Mouse (Mus musculus) midbrain, postnatal 0 days (tissue): Measurements from ENCODE around the gene Adra2b. TPM values are rescaled to one million over a fixed set of nuclear protein-coding genes. Genes with fewer than 3 reads are reported as not detected.
A peak's percentile ranks its signal among the peaks of the same experiment; 100 is the strongest.

Experiments used
- ATAC-seq: fragments of 200-750 bp; cut with Nextera tagmentation; 2 replicates; pipeline ENCODE4 v1.8.0; 2017; ENCODE audit warnings: moderate number of reproducible peaks, mild to moderate bottlenecking, moderate TSS enrichment, moderate library complexity; ENCODE audit not compliant: low FRiP score
- DNase-seq: peaks from one replicate; pipeline ENCODE4 v3.0.0-alpha.2; 2015; ENCODE audit warnings: low spot score
- H3K27ac ChIP-seq: fragments of 300-500 bp; sonication (generic); 2 replicates; pipeline ENCODE4 v1.5.1; 2014; ENCODE audit warnings: low read depth, mild to moderate bottlenecking, low read length, mixed read lengths
- H3K27me3 ChIP-seq: fragments of 300-500 bp; sonication (generic); 2 replicates; pipeline ENCODE4 v1.6.1; 2014; ENCODE audit warnings: low read length, control low read depth, mixed read lengths; ENCODE audit not compliant: insufficient read depth
- H3K36me3 ChIP-seq: fragments of 300-500 bp; sonication (generic); 2 replicates; pipeline ENCODE4 v1.6.1; 2014; ENCODE audit warnings: low read length, control low read depth, mixed read lengths; ENCODE audit not compliant: insufficient read depth
- H3K4me1 ChIP-seq: fragments of 300-500 bp; sonication (generic); 2 replicates; pipeline ENCODE4 v1.6.1; 2014; ENCODE audit warnings: mild to moderate bottlenecking, control low read depth, antibody characterized with exemption, low read length, mixed read lengths; ENCODE audit not compliant: insufficient read depth
- H3K4me2 ChIP-seq: fragments of 300-500 bp; sonication (generic); 2 replicates; pipeline ENCODE4 v1.6.1; 2014; ENCODE audit warnings: low read depth, mild to moderate bottlenecking, low read length, mixed read lengths; ENCODE audit not compliant: poor library complexity, severe bottlenecking
- H3K4me3 ChIP-seq: fragments of 300-500 bp; sonication (generic); 2 replicates; pipeline ENCODE4 v1.5.1; 2014; ENCODE audit warnings: low read depth, mild to moderate bottlenecking, low read length, moderate library complexity
- H3K9ac ChIP-seq: fragments of 300-500 bp; sonication (generic); replicated peaks from 2 replicates; pipeline ENCODE4 v1.6.1; 2014; ENCODE audit warnings: mild to moderate bottlenecking, low read length, moderate library complexity, mixed read lengths; ENCODE audit not compliant: poor library complexity, severe bottlenecking
- H3K9me3 ChIP-seq: fragments of 300-500 bp; sonication (generic); 2 replicates; pipeline ENCODE4 v1.6.1; 2016; ENCODE audit warnings: low read length, control low read depth
- CTCF ChIP-seq: IDR thresholded peaks from 2 replicates; pipeline ENCODE4 v1.5.1; 2016; ENCODE audit warnings: antibody characterized with exemption, mild to moderate bottlenecking
- WGBS: fragments of 180-500 bp; shearing (Covaris S2); extraction: QIAGEN DNeasy Blood & Tissue Kit; methylation state at CpG from one replicate; pipeline ENCODE4 v1.1.7; 2014; 5-methylcytosine and 5-hydroxymethylcytosine counted together
- polyA plus RNA-seq: library from polyadenylated mRNA; unstranded; fragments of >200 nt; fragmentation: Nextera tagmentation; extraction: Ambion mirVana; gene quantifications from 2 replicates; pipeline ENCODE4 v1.2.1, GENCODE M21; 2015
- total RNA-seq: library from RNA; depleted of rRNA; stranded (reverse); fragments of >200 nt; gene quantifications from 2 replicates; pipeline ENCODE4 v1.2.3, GENCODE M21; 2014; rRNA removed

Adra2b gene
- total RNA-seq = 0.66 and 0.71 TPM in 2 replicates
- 0.54 and 0.68 TPM in 2 replicates for polyA plus RNA-seq

DNA sequence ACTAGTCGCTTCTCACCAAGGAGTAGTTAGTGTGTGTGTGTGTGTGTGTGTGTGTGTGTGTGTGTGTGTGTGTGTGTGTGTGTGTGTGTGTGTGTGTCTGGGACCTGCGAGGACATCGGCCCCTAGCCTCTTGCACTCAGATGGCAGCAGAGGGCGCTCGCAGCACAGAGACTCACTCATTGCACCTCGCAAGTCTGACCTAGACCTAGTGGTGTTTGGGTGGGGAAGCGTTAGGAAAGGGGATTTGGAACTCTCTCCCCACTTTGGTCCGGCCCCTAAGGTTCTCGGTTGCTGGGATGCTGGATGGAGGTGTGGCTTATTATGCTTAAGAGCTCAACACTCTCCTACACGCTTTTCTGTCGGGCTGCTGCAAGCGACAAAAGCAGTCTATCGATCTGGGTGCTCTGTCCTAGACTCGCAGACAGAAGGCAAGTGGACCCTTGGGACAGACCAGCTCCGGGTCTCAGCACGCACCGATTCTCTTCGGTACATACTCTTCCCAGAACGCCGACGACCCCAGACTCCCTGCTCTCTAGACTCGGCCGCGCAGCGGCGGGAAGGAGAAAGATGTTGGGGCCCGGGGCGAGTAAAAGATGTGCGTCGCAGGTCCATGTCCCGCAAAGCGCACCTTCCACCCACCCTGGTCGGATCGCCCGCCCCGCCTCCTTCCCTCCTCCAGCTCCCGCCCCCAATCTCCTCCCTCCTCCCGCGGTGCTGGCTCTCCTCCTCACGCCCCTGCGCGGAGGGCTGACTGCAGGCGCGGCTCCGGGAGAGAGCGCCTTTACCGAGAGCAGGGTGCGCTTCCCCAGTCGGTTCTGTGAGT is at the start of gene Adra2b:
Gene Adra2b, plus strand, starts transcription at position 750 of the 823 bp plus-strand sequence.
- Histone ChIP-seq H3K4me3 (peak within 1 kb of the TSS; percentile 39), H3K27ac (no peak within 1 kb of the TSS), H3K4me2 (peak within 1 kb of the TSS; percentile 72), H3K4me1 (peaks cover 8% of the 10 kb centered on the region; the same call in 1 of the 2 replicates), H3K36me3 (no peaks in the 10 kb centered on the region), H3K9me3 (no peaks in the 10 kb centered on the region), H3K27me3 (peaks cover 57% of the 10 kb centered on the region), H3K9ac (peak within 1 kb of the TSS; percentile 33; the same call in 1 of the 2 replicates)
- DNase-seq (peak; percentile 87), ATAC-seq (peak; percentile 78)
- TF ChIP-seq CTCF = peak; percentile 86
- WGBS = under 1% methylated on average over 43 of the region's 49 CpGs

GRCm38 (mm10) chr2:127313878-127314277 is 49.1 kb upstream of the Adra2b start:
- no peaks in the 10 kb centered on the region for H3K4me1 ChIP-seq
- no peak overlapping the region for H3K4me3 ChIP-seq
- no peaks in the 10 kb centered on the region for H3K9me3 ChIP-seq
- no peak for ATAC-seq
- H3K27me3 ChIP-seq = no peaks in the 10 kb centered on the region
- H3K9ac ChIP-seq = no peak overlapping the region
- 52% methylated on average over 4 of the region's 4 CpGs for WGBS
- no peak overlapping the region for H3K4me2 ChIP-seq
- H3K36me3 ChIP-seq = no peaks in the 10 kb centered on the region
- DNase-seq = no peak
- no peak overlapping the region for H3K27ac ChIP-seq
- TF ChIP-seq CTCF = peak; percentile 19

- no peaks in the 10 kb centered on the region for H3K36me3 ChIP-seq
- WGBS = 73% methylated on average over 6 of the region's 6 CpGs
- no peak overlapping the region for H3K4me2 ChIP-seq
- no peak for TF ChIP-seq CTCF
- no peak for DNase-seq
- no peaks in the 10 kb centered on the region for H3K4me1 ChIP-seq
- H3K27me3 ChIP-seq = no peaks in the 10 kb centered on the region
- H3K9ac ChIP-seq = no peak overlapping the region
- ATAC-seq = no peak
- no peak overlapping the region for H3K4me3 ChIP-seq
- H3K27ac ChIP-seq = no peak overlapping the region
- no peaks in the 10 kb centered on the region for H3K9me3 ChIP-seq
Measured at GRCm38 (mm10) chr2:127314467-127315154, 48.4 kb upstream of the Adra2b start.

GRCm38 (mm10) chr2:127315155-127315470 is 47.9 kb upstream of the Adra2b start:
- no peaks in the 10 kb centered on the region for H3K9me3 ChIP-seq
- H3K4me3 ChIP-seq = no peak overlapping the region
- ATAC-seq = no peak
- H3K36me3 ChIP-seq = no peaks in the 10 kb centered on the region
- no peaks in the 10 kb centered on the region for H3K27me3 ChIP-seq
- no peak for TF ChIP-seq CTCF
- no peaks in the 10 kb centered on the region for H3K4me1 ChIP-seq
- no peak overlapping the region for H3K27ac ChIP-seq
- no peak overlapping the region for H3K4me2 ChIP-seq
- no peak overlapping the region for H3K9ac ChIP-seq
- WGBS = 94% methylated on average over 1 of the region's 1 CpGs
- DNase-seq = no peak

- WGBS = 82% methylated on average over 5 of the region's 5 CpGs
- Histone ChIP-seq H3K4me1 (no peaks in the 10 kb centered on the region), H3K9ac (no peak overlapping the region), H3K27ac (no peak overlapping the region), H3K4me2 (no peak overlapping the region), H3K4me3 (no peak overlapping the region), H3K9me3 (no peaks in the 10 kb centered on the region), H3K27me3 (no peaks in the 10 kb centered on the region), H3K36me3 (no peaks in the 10 kb centered on the region)
- DNase-seq = no peak
- no peak for ATAC-seq
- TF ChIP-seq CTCF = no peak
Measured at GRCm38 (mm10) chr2:127316431-127316830, 46.6 kb upstream of the Adra2b start.

DNA sequence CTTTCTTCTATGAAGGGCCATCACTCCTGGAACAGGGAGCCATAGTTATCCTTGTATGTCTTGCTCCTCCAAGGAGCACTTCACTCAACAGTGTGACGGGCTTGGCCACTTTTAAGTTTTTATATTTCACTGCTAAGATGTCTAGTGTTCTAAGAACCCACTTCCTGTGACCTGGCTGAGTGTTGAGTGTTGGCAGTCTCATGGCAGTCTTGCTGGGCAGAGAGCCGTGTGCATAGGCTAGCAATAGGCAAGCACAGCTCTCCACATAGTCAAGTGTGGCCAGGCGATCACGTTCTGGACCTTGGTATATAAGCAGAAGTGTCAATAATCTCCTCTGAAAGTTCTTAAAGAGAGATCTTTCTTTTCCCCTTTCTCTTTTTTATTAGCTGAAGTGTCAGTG is 44.9 kb upstream of the Adra2b start:
- no peak for TF ChIP-seq CTCF
- no peaks in the 10 kb centered on the region for H3K9me3 ChIP-seq
- H3K27ac ChIP-seq = no peak overlapping the region
- no peak overlapping the region for H3K9ac ChIP-seq
- no peaks in the 10 kb centered on the region for H3K4me1 ChIP-seq
- DNase-seq (no peak), ATAC-seq (no peak)
- no peak overlapping the region for H3K4me3 ChIP-seq
- H3K27me3 ChIP-seq = no peaks in the 10 kb centered on the region
- H3K36me3 ChIP-seq = no peaks in the 10 kb centered on the region
- no peak overlapping the region for H3K4me2 ChIP-seq
- 86% methylated on average over 4 of the region's 4 CpGs for WGBS
